Mouse (Mus musculus): ENCODE data around the gene Relb.

DNA sequence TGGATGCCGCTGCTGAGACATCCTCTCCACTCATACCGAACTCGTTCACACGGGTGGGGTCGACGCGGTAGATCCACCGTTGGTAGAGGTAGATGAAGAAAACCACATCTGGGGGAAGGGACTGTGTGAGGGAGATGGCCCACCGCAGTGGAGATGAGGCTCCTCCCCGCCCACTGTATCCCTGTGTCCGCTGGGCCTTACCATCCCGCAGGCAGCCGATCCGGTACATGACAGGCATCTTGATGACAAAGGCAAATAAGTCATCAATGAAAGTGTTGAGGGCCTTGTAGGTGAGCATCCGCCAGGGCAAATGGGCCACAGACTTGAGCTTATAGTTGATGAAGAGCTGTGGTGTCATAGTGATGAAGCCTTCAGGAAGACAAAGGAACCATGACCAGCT is 4.6 kb upstream of the Relb start:
- TF ChIP-seq GATA1 (IDR thresholded peaks at IDR 0.05; ENCODE audit: low read length), result no peak
- TF ChIP-seq TAL1 (IDR thresholded peaks at IDR 0.05; ENCODE audit: low read length), result no peak

Data from erythroblast, embryonic 14.5 days (primary cell).